Mouse (Mus musculus) hindbrain, embryonic 11.5 days (tissue): ENCODE measurements at regions not wholly inside any gene's neighbourhood (a gene's known extent, or its start where the extent isn't known, plus 50 kb on each side); places are given as distances from the start of the nearest gene placed in this dataset.

Source experiments
- ATAC-seq: fragments of 200-750 bp; cut with Nextera tagmentation; 2 replicates; pipeline ENCODE4 v1.8.0; 2017; ENCODE audit warnings: mild to moderate bottlenecking, moderate TSS enrichment, moderate library complexity; ENCODE audit not compliant: low FRiP score
- DNase-seq: peaks from one replicate; pipeline ENCODE4 v3.0.0-alpha.2; 2015; ENCODE audit warnings: low spot score
- H3K27ac ChIP-seq: fragments of 300-500 bp; sonication (generic); 2 replicates; pipeline ENCODE4 v1.5.1; 2014; ENCODE audit warnings: mild to moderate bottlenecking, low read depth, low read length
- H3K27me3 ChIP-seq: fragments of 300-500 bp; sonication (generic); 2 replicates; pipeline ENCODE4 v1.6.1; 2014; ENCODE audit warnings: mild to moderate bottlenecking, low read length, moderate library complexity, mixed read lengths; ENCODE audit not compliant: control insufficient read depth, insufficient read depth
- H3K36me3 ChIP-seq: fragments of 300-500 bp; sonication (generic); 2 replicates; pipeline ENCODE4 v1.6.1; 2014; ENCODE audit warnings: mild to moderate bottlenecking, low read length, moderate library complexity, mixed read lengths; ENCODE audit not compliant: control insufficient read depth, insufficient read depth
- H3K4me1 ChIP-seq: fragments of 300-500 bp; sonication (generic); replicated peaks from 2 replicates; pipeline ENCODE4 v1.6.1; 2014; ENCODE audit warnings: low read length, mixed read lengths; ENCODE audit not compliant: control insufficient read depth, insufficient read depth
- H3K4me2 ChIP-seq: fragments of 300-500 bp; sonication (generic); replicated peaks from 2 replicates; pipeline ENCODE4 v1.6.1; 2014; ENCODE audit warnings: mild to moderate bottlenecking, low read depth, low read length
- H3K4me3 ChIP-seq: fragments of 300-500 bp; sonication (generic); 2 replicates; pipeline ENCODE4 v1.5.1; 2014; ENCODE audit warnings: low read depth, low read length
- H3K9ac ChIP-seq: fragments of 300-500 bp; sonication (generic); 2 replicates; pipeline ENCODE4 v1.6.1; 2014; ENCODE audit warnings: low read depth, low read length
- H3K9me3 ChIP-seq: fragments of 300-500 bp; sonication (generic); 2 replicates; pipeline ENCODE4 v1.6.1; 2016; ENCODE audit warnings: low read length; ENCODE audit not compliant: control insufficient read depth
- WGBS: fragments of 180-500 bp; shearing (Covaris S2); extraction: QIAGEN DNeasy Blood & Tissue Kit; methylation state at CpG from one replicate; pipeline ENCODE4 v1.1.7; 2014; 5-methylcytosine and 5-hydroxymethylcytosine counted together

DNA sequence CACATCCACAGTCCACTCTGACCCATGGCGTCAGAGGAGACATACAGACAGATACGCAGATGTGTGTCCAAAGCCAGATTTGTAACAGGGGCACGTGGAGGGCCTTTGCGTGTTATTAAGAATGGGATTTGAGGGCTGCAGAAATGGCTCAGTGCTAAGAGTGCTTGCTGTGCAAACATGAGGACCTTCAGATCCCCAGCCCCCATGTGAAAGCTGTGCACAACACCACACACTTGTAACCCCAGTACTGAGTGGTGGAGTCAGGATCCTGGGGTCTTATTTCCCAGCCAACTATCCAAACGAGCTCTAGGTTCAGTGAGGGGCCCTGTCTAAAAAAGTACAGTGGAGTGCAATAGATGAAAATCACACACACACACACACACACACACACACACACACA, 177.4 kb downstream of the Slc4a3 start:
- Histone ChIP-seq H3K4me2 (no peak overlapping the region), H3K27me3 (no peaks in the 10 kb centered on the region), H3K27ac (no peak overlapping the region), H3K4me3 (no peak overlapping the region), H3K9me3 (no peaks in the 10 kb centered on the region), H3K36me3 (no peaks in the 10 kb centered on the region), H3K4me1 (no peaks in the 10 kb centered on the region), H3K9ac (no peak overlapping the region)
- no peak for DNase-seq
- no peak for ATAC-seq
- 81% methylated on average over 5 of the region's 5 CpGs for WGBS

DNA sequence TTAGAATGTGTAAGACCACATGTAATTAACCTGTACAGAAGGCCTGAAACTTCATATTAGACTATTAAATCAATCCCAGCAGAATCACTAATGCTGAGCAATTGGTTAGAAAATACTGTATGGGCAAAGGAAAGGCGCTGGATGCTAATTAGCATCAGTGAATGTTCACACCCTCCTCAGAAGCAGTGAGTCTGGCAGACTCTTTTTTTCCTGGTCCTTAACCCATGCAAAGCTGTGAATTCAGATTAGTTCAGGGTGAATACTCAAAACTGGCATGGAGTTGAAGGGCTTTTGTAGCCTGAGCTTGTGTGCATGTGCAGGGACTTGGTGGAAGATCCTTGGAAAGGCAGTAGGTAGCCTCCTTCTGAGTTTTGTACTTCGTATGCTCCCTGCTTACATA, 179.3 kb downstream of the Slc4a3 start:
- no peak for DNase-seq
- ATAC-seq, result no peak
- H3K27ac ChIP-seq, result no peak overlapping the region
- WGBS, result 53% methylated on average over 2 of the region's 2 CpGs
- no peaks in the 10 kb centered on the region for H3K4me1 ChIP-seq
- H3K9ac ChIP-seq, result no peak overlapping the region
- H3K9me3 ChIP-seq, result no peaks in the 10 kb centered on the region
- H3K36me3 ChIP-seq, result no peaks in the 10 kb centered on the region
- no peak overlapping the region for H3K4me2 ChIP-seq
- H3K27me3 ChIP-seq, result no peaks in the 10 kb centered on the region
- H3K4me3 ChIP-seq, result no peak overlapping the region

DNA sequence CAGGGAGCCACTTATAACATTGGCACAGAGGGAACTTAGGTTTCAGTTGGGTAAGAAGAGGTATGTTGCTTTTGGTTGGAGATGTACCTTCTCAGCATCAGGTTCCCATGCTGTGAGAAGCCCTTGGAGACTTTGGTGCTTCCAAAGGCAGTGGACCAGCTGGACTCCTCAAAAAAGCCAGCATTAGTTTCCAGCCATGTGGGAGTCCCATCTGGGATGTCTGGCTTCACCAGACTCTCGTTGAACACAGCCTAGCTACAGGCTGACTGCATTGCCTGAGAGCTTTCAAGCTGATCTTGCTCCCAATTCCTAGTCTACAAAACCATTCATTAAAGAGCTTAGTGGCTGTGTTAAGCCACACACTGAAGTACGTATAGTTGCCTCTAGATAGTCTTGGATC, 182.8 kb downstream of the Slc4a3 start:
- no peaks in the 10 kb centered on the region for H3K36me3 ChIP-seq
- no peak overlapping the region for H3K9ac ChIP-seq
- ATAC-seq (no peak), DNase-seq (no peak)
- no peak overlapping the region for H3K4me3 ChIP-seq
- no peak overlapping the region for H3K4me2 ChIP-seq
- no peaks in the 10 kb centered on the region for H3K9me3 ChIP-seq
- H3K4me1 ChIP-seq, result no peaks in the 10 kb centered on the region
- H3K27me3 ChIP-seq, result no peaks in the 10 kb centered on the region
- 78% methylated on average over 2 of the region's 2 CpGs for WGBS
- H3K27ac ChIP-seq, result no peak overlapping the region

DNA sequence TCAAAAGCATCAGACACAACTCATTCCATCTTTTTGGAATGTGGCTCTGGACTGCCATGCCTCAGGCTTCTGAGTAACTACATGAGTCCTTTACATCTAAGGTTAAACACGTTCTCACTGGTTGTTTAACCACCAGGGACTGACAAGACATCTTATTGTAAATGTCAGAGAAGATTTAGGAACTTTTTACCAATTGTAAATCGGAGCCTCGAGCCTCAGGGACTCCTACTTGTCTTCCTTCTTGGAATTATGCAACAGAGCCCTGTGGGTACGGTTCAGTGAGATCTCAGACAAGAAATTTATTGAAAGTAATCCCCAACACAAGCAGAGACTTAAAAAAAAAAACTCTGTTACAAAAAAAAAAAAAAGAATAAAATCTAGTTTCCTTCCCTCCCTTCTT, 187.7 kb downstream of the Slc4a3 start:
- no peak overlapping the region for H3K4me2 ChIP-seq
- no peak for ATAC-seq

DNA sequence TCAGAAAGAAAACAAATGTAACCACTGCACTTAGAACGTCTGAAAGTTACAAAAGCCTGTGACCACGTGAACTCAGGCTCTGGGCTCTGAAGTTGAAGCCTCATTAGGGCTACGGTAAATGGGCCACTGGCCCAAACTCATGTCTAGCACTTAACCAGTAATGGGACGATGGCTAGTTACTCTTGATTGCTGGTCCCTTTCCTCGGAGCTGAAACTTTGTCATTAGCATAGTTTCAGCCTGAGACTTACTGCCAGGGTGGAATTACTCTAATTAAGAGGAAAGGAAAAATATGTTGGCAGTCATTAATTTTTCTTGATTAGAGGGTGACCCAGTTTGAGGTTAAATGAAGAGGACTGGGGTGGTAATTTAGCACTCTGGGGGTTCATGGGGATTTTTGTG, 192.6 kb downstream of the Slc4a3 start:
- Histone ChIP-seq H3K27ac (no peak overlapping the region), H3K27me3 (no peaks in the 10 kb centered on the region; the same call in 1 of the 2 replicates), H3K9me3 (no peaks in the 10 kb centered on the region), H3K4me2 (no peak overlapping the region), H3K4me3 (no peak overlapping the region), H3K36me3 (no peaks in the 10 kb centered on the region), H3K4me1 (no peaks in the 10 kb centered on the region), H3K9ac (no peak overlapping the region)
- ATAC-seq, result no peak
- DNase-seq, result no peak
- WGBS, result 83% methylated on average over 5 of the region's 5 CpGs

More for the DNA sequence above, 187.7 kb downstream of the Slc4a3 start:
- no peaks in the 10 kb centered on the region for H3K4me1 ChIP-seq
- no peaks in the 10 kb centered on the region for H3K9me3 ChIP-seq
- DNase-seq, result no peak
- H3K27ac ChIP-seq, result no peak overlapping the region
- H3K27me3 ChIP-seq, result no peaks in the 10 kb centered on the region
- H3K36me3 ChIP-seq, result no peaks in the 10 kb centered on the region
- H3K9ac ChIP-seq, result no peak overlapping the region
- no peak overlapping the region for H3K4me3 ChIP-seq
- 63% methylated on average over 4 of the region's 4 CpGs for WGBS

DNA sequence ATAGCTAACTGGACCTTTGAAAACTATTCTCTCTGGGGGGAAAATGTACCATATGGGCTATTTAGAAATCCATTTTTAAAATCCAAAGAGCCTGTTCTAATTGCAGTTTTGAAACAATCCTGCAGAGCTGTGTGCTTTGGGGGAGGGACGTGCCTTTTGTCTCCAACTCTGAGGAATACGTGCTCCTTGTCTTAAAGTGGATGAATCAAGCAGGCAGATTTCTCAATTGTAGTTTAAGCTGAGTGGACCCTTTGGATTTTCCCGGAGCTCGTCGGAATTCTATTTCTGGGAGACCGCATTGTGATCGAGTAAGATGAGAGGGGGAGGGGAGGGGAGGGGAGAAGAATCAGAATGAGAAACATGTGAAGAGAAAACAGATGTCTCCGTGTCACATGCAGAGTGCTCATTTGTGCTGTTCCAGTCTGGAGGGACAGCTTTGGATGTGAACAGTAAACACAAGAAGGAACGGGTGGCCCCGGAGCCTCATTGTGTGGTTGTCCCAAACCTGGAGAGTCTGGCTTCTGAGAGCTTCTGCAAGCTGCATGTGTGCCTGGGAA, 203.7 kb downstream of the Slc4a3 start:
- Histone ChIP-seq H3K4me1 (no peaks in the 10 kb centered on the region), H3K9me3 (no peaks in the 10 kb centered on the region), H3K4me2 (no peak overlapping the region), H3K4me3 (no peak overlapping the region), H3K9ac (no peak overlapping the region), H3K27me3 (no peaks in the 10 kb centered on the region), H3K27ac (no peak overlapping the region), H3K36me3 (no peaks in the 10 kb centered on the region)
- 49% methylated on average over 10 of the region's 10 CpGs for WGBS
- ATAC-seq (no peak), DNase-seq (peak; percentile 32)

DNA sequence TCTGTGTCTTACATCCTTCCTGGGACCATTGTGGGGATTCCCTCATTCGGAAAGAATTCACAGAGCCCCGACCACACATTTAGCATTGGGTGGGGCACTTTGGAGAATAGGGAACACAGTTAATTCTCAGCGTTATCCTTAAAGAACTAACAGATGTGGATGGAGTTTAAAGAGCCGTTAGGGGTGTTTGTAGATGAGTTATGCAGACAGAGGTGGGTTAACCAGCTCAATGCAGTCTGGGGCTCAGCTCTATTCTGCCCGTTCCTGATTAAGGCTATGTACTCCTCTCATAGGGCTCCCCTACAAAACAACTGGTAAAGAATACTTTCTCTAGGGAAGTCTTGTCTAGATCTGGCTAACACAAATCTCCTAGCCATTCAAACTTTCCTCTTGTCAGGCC, 226.1 kb downstream of the Slc4a3 start:
- Histone ChIP-seq H3K9ac (no peak overlapping the region), H3K36me3 (no peaks in the 10 kb centered on the region), H3K9me3 (no peaks in the 10 kb centered on the region), H3K27ac (no peak overlapping the region), H3K4me3 (no peak overlapping the region), H3K27me3 (no peaks in the 10 kb centered on the region), H3K4me1 (no peaks in the 10 kb centered on the region), H3K4me2 (no peak overlapping the region)
- no peak for DNase-seq
- WGBS, result 67% methylated on average over 5 of the region's 5 CpGs
- no peak for ATAC-seq

DNA sequence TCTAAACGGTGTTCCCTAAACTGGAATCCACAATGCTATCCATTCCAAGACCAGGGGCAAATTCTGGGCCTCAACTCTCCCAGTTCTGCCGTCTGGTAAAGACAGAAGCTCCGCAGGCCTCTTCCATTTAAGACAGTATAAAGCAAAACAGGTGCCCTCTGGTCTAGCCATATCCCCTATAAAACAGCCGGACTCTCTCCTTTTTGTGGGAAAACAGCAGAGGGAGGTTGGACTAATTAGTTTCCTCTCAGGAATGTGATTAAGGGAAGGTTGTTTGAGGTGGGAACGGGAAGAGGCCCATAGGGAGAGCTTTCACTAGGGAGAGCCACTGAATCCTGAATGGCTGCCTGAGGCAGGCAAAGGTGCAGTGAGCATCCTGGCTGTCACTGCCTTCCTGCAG, 226.9 kb downstream of the Slc4a3 start:
- 68% methylated on average over 5 of the region's 5 CpGs for WGBS

DNA sequence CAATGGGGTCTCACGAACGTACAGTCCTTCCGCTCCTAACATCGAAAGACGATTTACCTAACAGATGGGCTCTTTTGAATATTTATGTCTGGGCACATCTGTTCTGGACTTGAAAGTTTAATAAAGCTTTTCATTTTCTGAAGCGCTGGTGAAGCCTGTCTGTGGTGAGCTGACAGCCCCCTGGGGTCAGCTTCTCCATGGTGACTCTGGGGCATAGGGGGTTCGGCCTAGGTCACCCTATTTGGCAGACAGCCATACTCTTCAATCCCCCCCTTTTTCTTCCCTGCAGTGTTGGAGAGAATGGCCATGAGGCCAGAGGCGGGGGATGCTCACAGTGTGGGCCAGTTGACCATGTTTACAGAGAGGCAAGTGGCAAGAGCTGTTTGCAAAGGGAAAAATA, 232.8 kb downstream of the Slc4a3 start:
- Histone ChIP-seq H3K36me3 (no peaks in the 10 kb centered on the region), H3K9ac (no peak overlapping the region), H3K27me3 (no peaks in the 10 kb centered on the region), H3K4me2 (no peak overlapping the region), H3K9me3 (no peaks in the 10 kb centered on the region), H3K4me1 (peaks cover 2% of the 10 kb centered on the region; the same call in 1 of the 2 replicates), H3K4me3 (no peak overlapping the region), H3K27ac (no peak overlapping the region)
- peak; percentile 63; the same call in 1 of the 2 replicates for ATAC-seq
- DNase-seq, result no peak
- 40% methylated on average over 8 of the region's 8 CpGs for WGBS

More for the DNA sequence above, 226.9 kb downstream of the Slc4a3 start:
- H3K36me3 ChIP-seq, result no peaks in the 10 kb centered on the region
- H3K4me1 ChIP-seq, result no peaks in the 10 kb centered on the region
- H3K9ac ChIP-seq, result no peak overlapping the region
- ATAC-seq (no peak), DNase-seq (no peak)
- H3K4me3 ChIP-seq, result no peak overlapping the region
- no peaks in the 10 kb centered on the region for H3K9me3 ChIP-seq
- no peak overlapping the region for H3K4me2 ChIP-seq
- H3K27ac ChIP-seq, result no peak overlapping the region
- H3K27me3 ChIP-seq, result no peaks in the 10 kb centered on the region
